ENCODE assay signal across 9 mouse cellular contexts in the genomic region with DNA sequence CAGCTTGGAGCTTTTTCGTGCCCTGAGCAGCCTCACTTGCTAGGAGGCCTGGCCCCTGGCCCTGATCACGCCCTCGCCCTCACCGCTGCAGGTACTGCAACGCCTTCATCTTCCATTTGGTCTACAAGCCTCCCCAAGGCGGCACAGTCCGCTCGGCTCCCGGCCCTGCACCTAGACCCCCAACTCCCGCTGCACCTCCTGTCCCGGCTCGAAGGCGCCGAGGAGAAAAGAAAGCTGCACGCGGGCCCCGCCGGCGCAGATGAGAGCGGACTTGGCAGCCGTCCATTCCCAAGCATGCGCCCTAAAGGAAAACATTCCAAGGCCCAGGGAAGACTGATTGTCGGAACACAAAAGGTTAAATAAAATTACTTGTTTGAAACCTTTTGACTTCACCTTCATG. TPM values are rescaled to one million over a fixed set of nuclear protein-coding genes. Genes with fewer than 3 reads are reported as not detected.
A peak's percentile ranks its signal among the peaks of the same experiment; 100 is the strongest.
DNase-seq lines count a peak whose midpoint lies in the region; ATAC-seq lines count a peak whose summit lies in the region.
"Had no signal": no experiment of that assay in that cellular context is flagged by ENCODE, and none has a peak within 500 bp of the region (broad histone marks: within the 10 kb centered on the region; RNA-seq: fewer than 3 reads in every experiment).

No protein-coding gene starts in this region.

- H3K9ac ChIP-seq in heart, embryonic 15.5 days = peak overlapping the region; percentile 48
- H3K9ac ChIP-seq in midbrain, embryonic 14.5 days (replicated peaks; ENCODE audit: low read length) = peak overlapping the region; percentile 29; the same call in 1 of the 2 replicates

- H3K4me2 ChIP-seq in heart, embryonic 15.5 days = peak overlapping the region; percentile 81
- H3K4me2 ChIP-seq in midbrain, embryonic 14.5 days (ENCODE audit: low read length) = peak overlapping the region; percentile 39

- peak overlapping the region; percentile 27; the same call in 1 of the 2 replicates for H3K27ac ChIP-seq in heart, embryonic 15.5 days
- H3K27ac ChIP-seq in midbrain, embryonic 14.5 days (replicated peaks; ENCODE audit: low read depth, low read length) = no peak overlapping the region

- H3K27me3 ChIP-seq in heart, embryonic 15.5 days = peaks cover 37% of the 10 kb centered on the region
- peaks cover 8% of the 10 kb centered on the region; the same call in 1 of the 2 replicates for H3K27me3 ChIP-seq in midbrain, embryonic 14.5 days (ENCODE audit: control insufficient read depth, insufficient read depth, low read length)

- ATAC-seq in heart, embryonic 15.5 days (replicated peaks; ENCODE audit: insufficient number of reproducible peaks, insufficient read depth, low FRiP score, low read depth) = no peak
- no peak for ATAC-seq in midbrain, embryonic 14.5 days (ENCODE audit: low FRiP score, low TSS enrichment)

- peak overlapping the region; percentile 48 for H3K4me3 ChIP-seq in heart, embryonic 15.5 days
- H3K4me3 ChIP-seq in midbrain, embryonic 14.5 days (replicated peaks; ENCODE audit: low read depth, low read length) = no peak overlapping the region
- H3K4me3 ChIP-seq: erythroblast, embryonic 14.5 days had no signal

- DNase-seq in embryo, embryonic 11 days = peak; percentile 29
- DNase-seq in embryo, embryonic 10 days (ENCODE audit: low spot score) = no peak
- peak; percentile 39 to 59 for DNase-seq in adrenal gland, postnatal 36 days
- DNase-seq in kidney, postnatal 25 days = peak; percentile 64 to 68
- peak; percentile 43 for DNase-seq in midbrain, embryonic 14.5 days
- DNase-seq in layer of hippocampus, adult 18-20 months (ENCODE audit: low spot score in 2 of 2) = no peak
- no peak for DNase-seq in spleen, postnatal 4 days (ENCODE audit: low spot score in 2 of 2)

- 2% methylated on average over 23 of the region's 23 CpGs for WGBS in heart, embryonic 15.5 days
- 13% methylated on average over 23 of the region's 23 CpGs for WGBS in midbrain, embryonic 14.5 days

- H3K4me1 ChIP-seq in heart, embryonic 15.5 days (replicated peaks) = peaks cover 15% of the 10 kb centered on the region
- H3K4me1 ChIP-seq in midbrain, embryonic 14.5 days (ENCODE audit: control insufficient read depth, insufficient read depth, low read length) = 0 out of 2 replicates have a peak, but pooled peaks cover 5% of the 10 kb centered on the region

- no peaks in the 10 kb centered on the region for H3K36me3 ChIP-seq in heart, embryonic 15.5 days
- no peaks in the 10 kb centered on the region for H3K36me3 ChIP-seq in midbrain, embryonic 14.5 days (ENCODE audit: control insufficient read depth, insufficient read depth, low read length)

- no peaks in the 10 kb centered on the region for H3K9me3 ChIP-seq in heart, embryonic 15.5 days (replicated peaks)
- no peaks in the 10 kb centered on the region for H3K9me3 ChIP-seq in midbrain, embryonic 14.5 days (ENCODE audit: control insufficient read depth, low read length)

RNA-seq across cellular contexts. Expression of gene Cxcl16, which starts 6.0 kb away (rescaled TPM):
- 1 to 10 TPM; 7.4 to 8.5 TPM for total RNA-seq in adrenal gland, postnatal 36 days (2021)
- 9.0 and 10.2 TPM in 2 replicates for polyA plus RNA-seq in heart, embryonic 15.5 days (2015; fragmentation: Nextera tagmentation; extraction: Ambion mirVana)
- polyA plus RNA-seq in midbrain, embryonic 14.5 days (2014; fragmentation: Nextera tagmentation; extraction: Ambion mirVana) = 0.50 and 2.1 TPM in 2 replicates
- 1 to 10 TPM in 1 of 2 experiments, under 1 TPM in 1; 0.82 to 1.3 TPM for total RNA-seq in layer of hippocampus, adult 18-20 months (2021)
- polyA plus RNA-seq: erythroblast, embryonic 14.5 days had no signal

RNA-seq across cellular contexts. Expression of gene Zmynd15, which starts 6.6 kb away (rescaled TPM):
- 1 to 10 TPM; 1.4 to 1.8 TPM for total RNA-seq in adrenal gland, postnatal 36 days (2021)
- 1.5 and 1.8 TPM in 2 replicates for polyA plus RNA-seq in heart, embryonic 15.5 days (2015; fragmentation: Nextera tagmentation; extraction: Ambion mirVana)
- 0.24 and 0.61 TPM in 2 replicates for polyA plus RNA-seq in midbrain, embryonic 14.5 days (2014; fragmentation: Nextera tagmentation; extraction: Ambion mirVana)
- under 1 TPM; 0.20 to 0.27 TPM for total RNA-seq in layer of hippocampus, adult 18-20 months (2021)
- polyA plus RNA-seq: erythroblast, embryonic 14.5 days had no signal

RNA-seq across cellular contexts. Expression of gene Med11, which starts 14.1 kb away (rescaled TPM):
- 10 to 100 TPM; 20.3 to 24.4 TPM for total RNA-seq in adrenal gland, postnatal 36 days (2021)
- 19.5 and 24.2 TPM in 2 replicates for polyA plus RNA-seq in heart, embryonic 15.5 days (2015; fragmentation: Nextera tagmentation; extraction: Ambion mirVana)
- 42.9 and 51.5 TPM in 2 replicates for polyA plus RNA-seq in midbrain, embryonic 14.5 days (2014; fragmentation: Nextera tagmentation; extraction: Ambion mirVana)
- 10 to 100 TPM; 13.7 to 16.7 TPM for total RNA-seq in layer of hippocampus, adult 18-20 months (2021)

RNA-seq across cellular contexts. Expression of gene Arrb2, which starts 33.4 kb away (rescaled TPM):
- total RNA-seq in adrenal gland, postnatal 36 days (2021) = 10 to 100 TPM; 18.5 to 26.6 TPM
- polyA plus RNA-seq in heart, embryonic 15.5 days (2015; fragmentation: Nextera tagmentation; extraction: Ambion mirVana) = 11.4 and 14.7 TPM in 2 replicates
- 56.5 and 93.0 TPM in 2 replicates for polyA plus RNA-seq in midbrain, embryonic 14.5 days (2014; fragmentation: Nextera tagmentation; extraction: Ambion mirVana)
- 100 to 1,000 TPM in 1 of 2 experiments, 10 to 100 TPM in 1; 93.5 to 100 TPM for total RNA-seq in layer of hippocampus, adult 18-20 months (2021)

RNA-seq across cellular contexts. Expression of gene Tm4sf5, which starts 39.2 kb away (rescaled TPM):
- under 1 TPM in 1 of 2 experiments, not detected in 1; 0.46 TPM for total RNA-seq in adrenal gland, postnatal 36 days (2021)
- 4.9 and 5.4 TPM in 2 replicates for polyA plus RNA-seq in heart, embryonic 15.5 days (2015; fragmentation: Nextera tagmentation; extraction: Ambion mirVana)
- 4.7 and 5.3 TPM in 2 replicates for polyA plus RNA-seq in midbrain, embryonic 14.5 days (2014; fragmentation: Nextera tagmentation; extraction: Ambion mirVana)
- not detected for total RNA-seq in layer of hippocampus, adult 18-20 months (2021)
- polyA plus RNA-seq: erythroblast, embryonic 14.5 days had no signal

Comparison
In these comparisons a context has a peak if more than half of its experiments do, and no peak if none do; other contexts are left out.
1. DNase-seq: peak in embryo, embryonic 11 days (single experiment), adrenal gland, postnatal 36 days (2 of 2), kidney, postnatal 25 days (2 of 2) and midbrain, embryonic 14.5 days (single experiment); none in embryo, embryonic 10 days (single experiment), layer of hippocampus, adult 18-20 months (0 of 2) and spleen, postnatal 4 days (0 of 2).